Mouse (Mus musculus) liver, embryonic 14.5 days (tissue): ENCODE results near the gene Gm28043.

Experiments used
- CTCF ChIP-seq: IDR thresholded peaks from 2 replicates; pipeline ENCODE4 v1.5.1; 2016; ENCODE audit warnings: antibody characterized with exemption, low read depth, control low read depth
- EP300 ChIP-seq: IDR thresholded peaks from 2 replicates; pipeline ENCODE4 v1.6.1; 2016; ENCODE audit warnings: antibody characterized with exemption, low read depth

GRCm38 (mm10) chr17:29682261-29682660, 67.6 kb downstream of the Gm28043 start:
- TF ChIP-seq CTCF (no peak), EP300 (no peak)
